Mouse (Mus musculus): Measurements from ENCODE around the gene Atp5c1.

Gene Atp5c1

DNA sequence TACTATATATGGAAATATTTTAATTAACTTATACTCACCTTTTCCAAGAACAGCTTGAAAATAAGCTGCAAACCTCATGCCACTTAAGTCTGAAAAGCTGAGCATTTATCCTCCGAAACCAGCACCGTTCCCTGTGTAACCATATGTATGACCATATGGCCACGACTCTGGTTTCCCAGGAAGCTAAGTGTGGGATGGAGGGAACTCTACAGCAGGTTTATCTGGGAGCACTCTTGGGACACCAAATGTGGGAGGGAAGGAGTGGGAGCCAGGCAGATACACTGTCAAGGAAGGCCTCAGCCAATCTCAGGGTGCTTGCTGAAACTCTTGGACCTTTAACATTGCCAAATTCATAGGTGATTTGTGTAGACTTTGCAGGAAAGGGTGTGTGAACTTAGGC is 29.4 kb downstream of the Atp5c1 start:
- no peak for DNase-seq (ENCODE audit: low spot score)

DNA sequence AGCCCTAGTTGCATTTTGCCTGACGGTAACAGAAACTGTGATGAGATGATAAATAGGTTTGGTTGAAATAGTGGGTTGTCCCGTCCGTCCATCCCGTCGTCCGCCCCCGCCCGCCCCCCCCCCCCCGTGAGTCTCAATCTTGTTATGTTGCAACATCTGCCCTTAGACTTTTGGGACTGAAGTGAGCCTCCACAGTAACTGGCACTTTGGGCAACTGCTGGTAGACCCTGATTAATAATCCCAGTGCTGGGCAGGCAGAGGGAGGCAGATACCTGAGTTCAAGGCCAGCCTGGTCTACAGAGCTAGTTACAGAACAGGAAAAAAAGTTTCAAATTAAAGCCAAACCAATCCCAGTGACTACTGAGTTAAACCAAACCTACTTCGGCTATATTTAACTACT is 30.9 kb downstream of the Atp5c1 start:
- no peak for DNase-seq (ENCODE audit: low spot score)

DNA sequence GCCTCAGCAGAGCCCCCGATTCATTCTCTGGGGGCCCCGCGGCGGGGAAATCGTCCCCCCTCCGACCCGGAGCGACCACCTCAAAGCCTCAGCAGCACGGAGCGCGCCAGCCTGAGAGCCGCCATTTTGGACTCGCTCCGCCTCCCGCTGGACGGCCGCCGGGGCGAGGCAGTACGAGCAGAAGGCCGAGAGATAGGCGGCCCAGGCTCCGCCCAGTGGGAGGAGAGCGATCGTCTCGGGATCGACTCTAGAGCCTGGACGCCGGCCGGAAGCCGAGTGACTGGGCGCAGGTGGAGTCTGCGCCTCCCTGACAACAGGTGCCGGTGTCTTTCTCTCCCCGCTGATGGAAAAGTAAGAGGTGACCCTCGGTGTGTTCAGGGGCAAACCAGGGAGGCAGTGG is 31.8 kb downstream of the Atp5c1 start, which contains the start of gene Taf3:
Taf3 (minus strand) TSS at position 136 of the 400 bp plus-strand sequence.
- peak; percentile 82 for DNase-seq (ENCODE audit: low spot score)

DNA sequence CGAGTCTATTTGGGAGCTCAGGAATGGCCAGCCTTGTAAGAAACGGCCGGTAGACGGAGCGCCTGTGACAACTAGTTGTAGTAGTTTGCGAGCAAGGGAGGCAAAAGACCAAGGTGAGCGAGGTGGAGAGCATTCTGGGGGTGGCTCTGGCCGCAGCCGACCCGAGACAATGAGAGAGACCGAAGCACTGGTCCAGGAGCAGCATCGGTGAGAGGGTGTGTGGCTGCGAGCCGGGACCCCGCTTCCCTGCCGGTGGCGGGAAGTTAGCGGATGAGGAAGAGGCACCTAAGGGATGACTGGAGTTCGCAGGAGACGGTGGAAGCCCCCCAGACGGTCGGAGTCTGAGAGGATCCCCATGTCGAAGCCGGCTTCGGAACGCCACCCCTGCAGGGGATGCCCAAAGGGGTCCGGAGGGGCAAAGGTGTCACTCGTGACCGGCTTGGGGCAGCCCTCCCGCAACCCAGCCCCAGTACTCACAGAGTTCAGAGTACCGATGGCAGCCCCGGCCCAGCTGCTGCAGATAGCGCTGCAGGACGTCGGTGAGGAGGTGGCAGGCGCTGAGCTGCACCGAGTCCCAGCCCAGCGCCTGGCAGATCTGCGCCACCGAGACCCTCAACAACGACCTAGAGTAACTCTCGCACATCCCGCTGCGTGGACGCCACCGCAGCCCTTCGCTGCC is 32.4 kb downstream of the Atp5c1 start:
- DNase-seq (ENCODE audit: low spot score), result peak; percentile 8

DNA sequence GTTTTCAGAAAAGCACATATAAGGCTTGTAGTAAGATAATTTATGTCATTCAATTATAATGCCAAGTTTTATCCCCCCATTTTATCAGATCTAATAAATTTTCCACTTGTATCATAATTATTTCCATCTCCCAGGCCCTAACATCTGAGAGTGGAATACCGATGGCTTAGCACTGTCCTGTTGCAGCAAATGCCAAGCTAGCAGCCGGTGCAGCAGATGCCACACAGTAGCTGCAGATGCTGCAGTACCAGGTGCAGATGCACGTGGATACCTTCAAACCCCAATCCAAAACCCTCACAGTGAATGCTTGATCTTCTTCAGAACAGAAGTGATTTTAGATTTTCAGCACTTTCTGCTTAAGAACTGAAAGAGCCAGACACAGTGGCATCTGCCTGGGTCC is 45.3 kb downstream of the Atp5c1 start:
- no peak for DNase-seq (ENCODE audit: low spot score)

DNA sequence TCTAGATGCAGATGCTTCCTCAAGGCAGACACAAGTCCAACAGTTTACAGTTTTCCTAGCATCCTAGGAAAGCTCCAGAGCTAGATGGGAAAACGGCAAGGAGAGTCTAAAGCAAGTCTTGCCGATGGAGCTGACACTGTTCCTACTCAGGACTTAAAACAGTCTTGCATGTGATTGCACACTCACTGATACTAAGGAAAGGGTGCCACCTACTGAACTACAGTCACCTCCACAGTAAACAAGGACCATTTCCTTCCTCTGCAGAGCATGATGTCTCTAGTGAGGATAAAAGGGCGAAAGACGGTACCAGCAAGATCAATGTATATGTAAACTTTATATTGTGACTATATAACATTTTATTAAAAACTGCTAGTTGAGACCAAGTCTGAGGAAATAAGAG is 46.6 kb downstream of the Atp5c1 start:
- DNase-seq (ENCODE audit: low spot score), result no peak

DNA sequence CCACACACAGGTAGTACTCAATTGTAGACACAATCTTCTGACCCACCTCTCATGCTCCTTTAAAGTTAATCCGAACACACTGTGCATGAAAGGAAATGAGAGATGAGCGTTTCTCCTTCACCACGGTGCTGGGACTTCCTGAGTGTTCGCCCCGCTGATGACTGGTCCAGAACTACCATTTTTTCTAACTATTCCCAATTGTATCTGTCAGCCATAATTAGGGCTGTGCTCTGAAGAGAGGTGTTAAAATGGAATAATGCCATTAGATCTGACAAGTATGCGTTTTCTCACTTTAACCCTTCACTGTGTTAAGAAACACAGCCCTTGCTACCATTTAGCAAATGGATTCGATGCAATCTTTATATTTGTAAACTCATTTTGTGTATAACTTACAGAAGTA is 50.6 kb downstream of the Atp5c1 start:
- DNase-seq (ENCODE audit: low spot score), result no peak

DNA sequence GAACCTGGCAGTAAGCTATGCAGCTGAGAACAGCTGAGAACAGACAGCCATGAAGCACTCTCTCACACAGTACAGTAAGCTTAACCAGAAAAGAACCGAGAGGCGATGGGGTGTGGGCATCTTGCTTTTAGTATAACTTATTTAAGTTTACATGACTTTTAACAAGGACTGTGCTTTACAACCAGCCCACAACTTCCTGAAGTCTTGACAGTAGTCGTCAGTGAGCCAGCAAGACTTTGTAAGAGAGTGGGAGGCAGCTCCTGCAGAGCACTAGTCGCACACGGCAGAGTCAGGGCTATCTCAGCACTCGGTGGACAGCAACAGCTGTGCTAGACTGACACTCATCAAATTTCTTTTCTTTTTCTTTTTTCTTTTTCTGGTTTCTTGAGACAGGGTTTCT is 56.0 kb downstream of the Atp5c1 start:
- DNase-seq (ENCODE audit: low spot score), result no peak

DNA sequence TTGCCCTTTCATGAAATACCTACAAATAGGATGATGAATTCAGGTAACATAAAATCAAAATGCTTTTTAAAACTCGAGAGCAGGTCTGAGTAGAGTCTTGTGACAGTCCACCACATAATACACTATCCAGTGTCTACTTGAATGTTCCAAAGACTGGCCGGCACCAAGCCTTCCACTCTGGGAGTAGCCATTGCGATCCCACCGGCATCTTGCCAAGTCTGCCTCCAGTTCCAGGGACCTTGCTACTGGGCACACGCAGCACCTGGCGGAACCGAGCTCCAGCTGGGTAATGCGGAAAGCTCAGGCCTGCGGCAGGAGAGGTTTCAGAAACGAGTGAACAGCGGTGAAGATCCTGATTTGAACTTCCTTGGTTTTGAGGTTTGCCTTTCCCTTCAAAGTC is 59.0 kb downstream of the Atp5c1 start:
- DNase-seq (ENCODE audit: low spot score), result no peak

DNA sequence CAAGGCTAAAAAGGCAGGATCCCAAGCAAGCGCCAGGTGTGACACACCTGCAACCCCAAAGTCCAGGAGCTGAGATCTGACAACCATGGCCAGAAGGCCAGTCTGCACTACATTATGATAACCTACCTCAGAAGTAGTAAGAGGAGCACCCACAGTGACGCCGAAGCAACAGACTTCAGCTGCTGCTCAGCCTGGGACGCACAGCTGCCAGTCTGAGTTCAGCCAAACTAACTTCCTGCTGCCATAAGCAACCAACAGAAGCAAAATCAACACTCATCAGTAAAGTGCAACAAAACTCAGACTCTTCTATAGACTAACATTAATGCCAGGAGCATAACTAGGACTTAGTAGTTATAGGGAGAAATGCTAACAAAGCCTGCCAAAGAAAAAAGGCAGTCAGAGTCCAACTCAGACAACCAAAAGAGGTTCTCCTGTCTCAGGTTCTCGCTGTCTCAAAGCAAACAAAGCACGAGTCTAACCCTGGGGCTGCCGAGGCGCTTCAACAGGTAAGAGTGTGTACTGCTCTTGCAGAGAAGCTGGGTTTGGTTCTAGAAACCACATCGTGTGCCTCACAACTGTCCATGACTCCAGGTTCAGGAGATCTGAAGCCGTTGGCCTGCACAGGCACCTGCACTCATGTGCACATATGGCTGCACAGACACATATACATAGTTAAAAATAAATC is 65.2 kb downstream of the Atp5c1 start:
- no peak for DNase-seq (ENCODE audit: low spot score)

DNA sequence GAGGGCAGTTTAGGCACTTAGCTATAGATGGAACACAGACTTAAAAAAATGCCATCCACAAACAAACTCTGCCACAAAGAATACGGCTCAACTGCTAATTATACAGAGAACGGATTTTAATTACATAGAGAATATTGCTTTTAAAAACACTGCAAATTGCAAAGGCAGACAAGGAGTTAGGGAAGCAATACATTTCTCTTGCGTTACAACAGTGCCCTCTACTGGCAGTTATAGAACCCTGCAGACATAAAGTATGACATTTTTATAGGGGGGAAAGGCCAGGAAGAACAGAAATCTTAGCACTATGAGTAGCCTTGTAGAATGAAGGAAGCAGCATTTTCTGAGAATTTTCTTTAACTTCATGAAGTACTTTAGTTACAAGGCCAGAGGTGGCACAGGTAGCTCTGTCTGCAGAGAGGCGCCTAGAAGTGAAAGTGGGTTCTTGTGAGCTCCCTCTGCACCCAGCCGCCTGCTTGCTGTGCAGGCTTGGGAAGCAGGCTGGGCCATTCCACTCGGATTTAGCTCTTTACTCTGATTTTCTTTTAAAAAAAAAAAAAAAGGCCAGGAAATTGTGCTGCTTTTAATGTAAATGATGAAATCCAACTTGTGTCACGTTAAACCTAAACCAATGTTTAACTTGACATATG is 69.9 kb downstream of the Atp5c1 start:
- DNase-seq (ENCODE audit: low spot score), result no peak

DNA sequence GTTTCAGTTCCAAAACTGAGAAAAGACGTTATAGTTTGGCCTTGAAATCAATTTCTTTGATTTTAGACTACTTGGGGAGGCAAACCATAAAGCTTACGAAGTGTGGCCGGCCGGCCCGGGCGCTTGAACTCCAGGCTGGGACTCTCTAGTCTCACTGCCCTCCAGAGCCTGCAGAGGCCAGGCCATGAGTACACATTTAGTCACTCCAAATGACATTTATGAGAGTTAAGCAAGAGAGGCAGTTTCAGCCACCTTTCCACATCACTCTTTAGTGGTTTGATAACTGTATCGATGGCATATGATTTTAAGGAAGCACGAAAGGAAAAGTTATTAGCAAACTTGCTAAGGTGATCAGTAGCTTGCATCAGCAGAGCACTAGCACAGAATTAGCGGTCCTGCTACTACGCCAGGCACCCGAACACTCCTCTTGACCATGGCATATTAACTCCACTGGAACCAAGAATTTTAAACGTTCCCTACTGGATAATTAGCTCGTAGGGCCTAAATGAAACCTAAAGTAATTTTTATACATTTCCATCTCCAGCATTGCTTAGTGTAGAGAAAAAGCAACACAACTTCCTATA is 70.5 kb downstream of the Atp5c1 start:
- no peak for DNase-seq (ENCODE audit: low spot score)

DNA sequence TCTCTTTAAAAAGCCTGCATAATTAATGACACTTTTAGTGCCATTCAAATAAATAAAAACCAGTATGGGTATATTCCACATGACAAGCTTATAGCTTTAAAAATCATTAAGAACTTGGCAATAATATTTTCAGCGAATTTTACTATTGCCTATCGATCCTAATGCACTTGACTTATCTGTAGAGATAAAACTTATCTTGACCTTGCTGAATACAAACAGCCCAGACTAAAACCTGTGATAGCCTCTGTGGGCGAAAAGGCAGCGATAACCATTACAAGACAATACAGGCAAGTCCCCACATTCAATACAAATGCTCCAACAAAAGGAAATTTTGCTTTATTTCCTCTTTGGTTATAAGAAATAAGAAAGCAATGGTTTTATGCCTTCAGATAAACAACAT is 71.7 kb downstream of the Atp5c1 start:
- no peak for DNase-seq (ENCODE audit: low spot score)
